16 mouse cellular contexts compared by ENCODE assay signal in the genomic region with DNA sequence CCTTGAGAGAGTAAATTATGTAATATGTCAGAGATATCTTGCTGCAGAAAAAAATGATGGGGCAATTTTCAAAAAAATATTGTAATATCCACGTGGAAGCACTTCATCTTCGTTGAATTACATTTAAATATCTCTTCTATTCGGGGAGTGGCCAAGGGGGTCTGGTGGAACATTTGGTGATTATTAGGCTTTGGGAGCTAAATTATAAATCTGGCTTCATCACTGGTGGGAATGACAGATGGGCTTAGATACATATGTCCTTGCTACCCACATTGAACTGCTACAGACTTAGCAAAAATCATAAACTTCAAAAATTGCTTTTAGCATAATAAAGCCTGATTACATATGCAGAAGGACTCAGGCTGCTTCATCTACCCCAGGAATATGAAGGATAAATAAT.
"Had no signal": no experiment of that assay in that cellular context is flagged by ENCODE, and none has a peak within 500 bp of the region (broad histone marks: within the 10 kb centered on the region; RNA-seq: fewer than 3 reads in every experiment).

No protein-coding gene starts in this region.

- H3K27ac ChIP-seq: neural tube, embryonic 13.5 days; neural tube, embryonic 15.5 days; stomach, embryonic 15.5 days; stomach, postnatal 0 days had no signal

- DNase-seq: retina, postnatal 1 day; right cerebral cortex, adult 18-20 months; right cerebral cortex, postnatal 14 days; right cerebral cortex, postnatal 25 days; right cerebral cortex, postnatal 4 days; spleen, adult 18-20 months; thymus, adult 18-20 months; thymus, adult 2 months; thymus, postnatal 14 days; thymus, postnatal 25 days; thymus, postnatal 36 days; thymus, postnatal 4 days had no signal

- H3K4me3 ChIP-seq: neural tube, embryonic 13.5 days; neural tube, embryonic 15.5 days; stomach, embryonic 15.5 days had no signal
